Mouse (Mus musculus) intestine, postnatal 0 days (tissue): Measurements from ENCODE around the gene Gm10197. TPM values are rescaled to one million over a fixed set of nuclear protein-coding genes. Genes with fewer than 3 reads are reported as not detected.

Experiments
- ATAC-seq: fragments of 200-750 bp; cut with Nextera tagmentation; 2 replicates; pipeline ENCODE4 v1.8.0; 2017; ENCODE audit warnings: mild to moderate bottlenecking, moderate TSS enrichment, moderate library complexity
- H3K27ac ChIP-seq: fragments of 300-500 bp; sonication (generic); 2 replicates; pipeline ENCODE4 v1.5.1; 2014; ENCODE audit warnings: mild to moderate bottlenecking, low read depth, low read length, moderate library complexity
- H3K27me3 ChIP-seq: fragments of 300-500 bp; sonication (generic); replicated peaks from 2 replicates; pipeline ENCODE4 v1.6.1; 2014; ENCODE audit warnings: low read length, mixed read lengths; ENCODE audit not compliant: control insufficient read depth, insufficient read depth
- H3K36me3 ChIP-seq: fragments of 300-500 bp; sonication (generic); 2 replicates; pipeline ENCODE4 v1.6.1; 2014; ENCODE audit warnings: mild to moderate bottlenecking, moderate library complexity; ENCODE audit not compliant: control insufficient read depth, insufficient read depth
- H3K4me1 ChIP-seq: fragments of 300-500 bp; sonication (generic); replicated peaks from 2 replicates; pipeline ENCODE4 v1.6.1; 2014; ENCODE audit warnings: antibody characterized with exemption, low read length, mixed read lengths; ENCODE audit not compliant: control insufficient read depth, insufficient read depth
- H3K4me2 ChIP-seq: fragments of 300-500 bp; sonication (generic); replicated peaks from 2 replicates; pipeline ENCODE4 v1.6.1; 2014; ENCODE audit warnings: low read depth, mild to moderate bottlenecking, moderate library complexity
- H3K4me3 ChIP-seq: fragments of 300-500 bp; sonication (generic); 2 replicates; pipeline ENCODE4 v1.5.1; 2014; ENCODE audit warnings: low read depth, low read length
- H3K9ac ChIP-seq: fragments of 300-500 bp; sonication (generic); 2 replicates; pipeline ENCODE4 v1.6.1; 2014; ENCODE audit warnings: mild to moderate bottlenecking, low read depth, low read length
- H3K9me3 ChIP-seq: fragments of 300-500 bp; sonication (generic); 2 replicates; pipeline ENCODE4 v1.6.1; 2016; ENCODE audit warnings: mixed run types; ENCODE audit not compliant: control insufficient read depth
- CTCF ChIP-seq: sonication (generic); IDR thresholded peaks from 2 replicates; pipeline ENCODE4 v1.5.1; 2016; ENCODE audit warnings: low read depth, mild to moderate bottlenecking, control low read depth, antibody characterized with exemption, moderate library complexity
- WGBS: fragments of 180-500 bp; shearing (Covaris S2); extraction: QIAGEN DNeasy Blood & Tissue Kit; methylation state at CpG from one replicate; pipeline ENCODE4 v1.1.7; 2014; 5-methylcytosine and 5-hydroxymethylcytosine counted together
- polyA plus RNA-seq: library from polyadenylated mRNA; unstranded; fragments of >200 nt; fragmentation: Nextera tagmentation; extraction: Ambion mirVana; gene quantifications from 2 replicates; pipeline ENCODE4 v1.2.1, GENCODE M21; 2015

The Gm10197 gene
- polyA plus RNA-seq, 1 experiment from 2014 or later: not detected

DNA sequence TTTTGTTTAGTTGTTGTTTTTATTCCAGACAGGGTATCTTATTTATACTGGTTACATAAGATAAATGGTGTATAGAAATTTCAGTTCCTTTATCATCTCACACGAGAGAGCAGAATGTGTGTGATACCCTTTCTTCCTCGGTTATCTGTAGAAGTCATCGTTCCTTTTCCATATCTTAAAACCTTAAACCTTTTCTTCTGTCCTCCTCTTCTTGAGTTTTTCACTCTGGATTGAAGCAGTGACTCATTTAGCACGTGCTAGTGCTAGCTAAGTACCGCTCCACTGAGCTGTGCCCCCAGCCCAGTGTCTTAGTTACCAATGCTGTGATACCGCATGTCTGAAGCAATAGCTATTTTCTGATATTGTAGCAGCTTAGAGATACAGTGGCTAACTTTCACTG, 37.8 kb downstream of the Gm10197 start:
- H3K36me3 ChIP-seq: peaks cover 31% of the 10 kb centered on the region
- no peak overlapping the region for H3K4me2 ChIP-seq
- no peaks in the 10 kb centered on the region for H3K4me1 ChIP-seq
- no peak overlapping the region for H3K27ac ChIP-seq
- TF ChIP-seq CTCF: no peak
- no peaks in the 10 kb centered on the region for H3K9me3 ChIP-seq
- 84% methylated on average over 6 of the region's 6 CpGs for WGBS
- H3K27me3 ChIP-seq: no peaks in the 10 kb centered on the region
- ATAC-seq: no peak
- H3K9ac ChIP-seq: no peak overlapping the region
- no peak overlapping the region for H3K4me3 ChIP-seq

DNA sequence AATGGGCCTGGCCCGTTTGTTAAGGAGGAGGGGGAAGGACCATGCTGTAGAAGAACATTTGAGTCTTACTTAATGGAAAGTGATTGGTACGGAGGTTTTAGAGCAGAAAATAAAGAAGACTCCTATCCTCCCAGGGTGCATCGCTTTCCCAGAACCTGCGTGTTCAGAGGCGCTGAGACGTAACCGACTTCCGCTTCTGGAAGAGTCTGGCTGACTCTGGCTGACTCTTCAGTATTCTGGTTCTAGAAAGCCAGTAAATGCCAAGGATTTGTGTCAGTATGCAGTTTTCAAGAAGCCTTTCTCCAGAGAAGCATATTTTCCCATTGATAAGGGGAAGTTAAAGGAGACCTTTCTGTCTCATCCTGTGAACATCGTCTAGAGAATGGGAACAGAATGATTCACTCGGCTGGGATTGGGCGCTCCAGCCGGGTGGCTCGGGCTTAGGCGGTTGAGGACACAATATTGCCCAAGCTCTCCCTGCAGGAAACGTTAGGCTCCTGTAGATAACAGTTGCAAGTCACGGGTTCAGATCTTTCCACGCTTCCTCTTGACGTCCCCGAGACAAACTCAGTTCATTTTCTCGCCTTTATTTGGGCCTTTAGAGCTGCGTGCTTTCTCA, 39.6 kb downstream of the Gm10197 start:
- H3K4me1 ChIP-seq: no peaks in the 10 kb centered on the region
- no peak for ATAC-seq
- H3K36me3 ChIP-seq: peaks cover 20% of the 10 kb centered on the region
- 93% methylated on average over 21 of the region's 21 CpGs for WGBS
- no peak overlapping the region for H3K9ac ChIP-seq
- H3K4me3 ChIP-seq: no peak overlapping the region
- no peak for TF ChIP-seq CTCF
- H3K27ac ChIP-seq: no peak overlapping the region
- no peaks in the 10 kb centered on the region for H3K27me3 ChIP-seq
- no peak overlapping the region for H3K4me2 ChIP-seq
- no peaks in the 10 kb centered on the region for H3K9me3 ChIP-seq

DNA sequence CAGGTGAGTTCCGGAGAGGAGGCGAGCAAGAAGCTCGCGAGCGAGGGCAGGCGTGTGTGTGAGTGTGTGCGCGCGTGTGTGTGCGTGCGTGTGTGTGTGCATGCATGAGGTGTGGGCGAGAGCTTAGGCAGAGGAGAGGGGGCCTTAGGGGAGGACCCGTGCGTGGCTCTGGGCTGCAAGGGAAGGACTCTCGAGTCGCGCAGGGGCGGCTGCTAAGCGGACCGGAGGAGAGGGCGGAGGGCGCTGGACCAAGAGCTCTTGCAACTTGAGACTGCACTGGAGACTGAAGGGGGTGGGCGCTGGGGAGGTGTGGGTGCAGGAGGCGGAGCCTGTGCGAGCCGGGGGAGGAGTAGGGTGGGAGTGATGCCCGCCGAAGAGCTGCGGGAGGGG, 41.6 kb downstream of the Gm10197 start:
- under 1% methylated on average over 29 of the region's 29 CpGs for WGBS
- H3K4me3 ChIP-seq: peak overlapping the region; percentile 87
- peaks cover 20% of the 10 kb centered on the region for H3K36me3 ChIP-seq
- H3K4me2 ChIP-seq: peak overlapping the region; percentile 99
- peak overlapping the region; percentile 54 for H3K27ac ChIP-seq
- ATAC-seq: peak; percentile 26
- H3K4me1 ChIP-seq: no peaks in the 10 kb centered on the region
- peak overlapping the region; percentile 71 for H3K9ac ChIP-seq
- no peak for TF ChIP-seq CTCF
- H3K9me3 ChIP-seq: no peaks in the 10 kb centered on the region
- no peaks in the 10 kb centered on the region for H3K27me3 ChIP-seq

DNA sequence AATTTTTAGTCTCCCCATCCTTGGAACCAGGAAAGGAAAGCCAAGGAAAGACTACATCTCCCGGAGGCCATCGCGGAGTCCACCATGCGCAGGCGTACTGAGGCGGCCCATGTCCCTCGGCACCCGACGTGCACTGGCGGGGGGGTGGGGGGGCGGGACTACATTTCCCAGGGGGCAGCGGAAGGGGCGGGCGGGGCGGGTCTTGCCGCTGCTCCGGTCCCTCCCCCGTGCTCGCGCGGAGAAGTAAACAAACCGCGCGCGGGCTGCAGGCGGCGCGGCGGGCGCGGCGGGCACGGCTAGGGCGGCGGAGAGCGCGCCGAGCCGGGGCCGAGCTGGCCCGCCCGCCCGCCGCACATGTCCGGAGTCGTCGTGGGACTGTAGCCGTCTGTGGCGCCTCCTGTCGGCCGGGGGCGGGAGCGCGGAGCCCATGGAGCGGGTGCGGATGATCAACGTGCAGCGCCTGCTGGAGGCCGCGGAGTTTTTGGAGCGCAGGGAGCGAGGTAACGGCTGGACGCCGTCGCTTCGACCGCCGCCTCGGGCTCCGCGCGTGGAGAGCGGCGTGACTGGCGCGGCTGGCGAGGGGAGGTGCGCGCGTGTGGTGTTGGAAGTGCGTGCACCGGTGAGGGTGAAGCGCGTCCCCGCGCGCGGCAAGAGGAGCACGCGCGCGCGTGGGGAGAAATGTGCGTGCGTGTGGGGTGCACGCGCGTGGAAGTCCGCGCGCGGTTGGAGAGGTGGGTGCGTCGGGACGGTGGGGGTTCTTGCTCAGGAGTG, 42.2 kb downstream of the Gm10197 start:
- H3K27ac ChIP-seq: peak overlapping the region; percentile 54
- H3K4me1 ChIP-seq: 0 out of 2 replicates have a peak, but pooled peaks cover under 1% of the 10 kb centered on the region
- peak; percentile 90 for ATAC-seq
- peak; percentile 90 for TF ChIP-seq CTCF
- H3K4me3 ChIP-seq: peak overlapping the region; percentile 87
- peak overlapping the region; percentile 71 for H3K9ac ChIP-seq
- peak overlapping the region; percentile 99 for H3K4me2 ChIP-seq
- H3K27me3 ChIP-seq: no peaks in the 10 kb centered on the region
- WGBS: under 1% methylated on average over 103 of the region's 106 CpGs
- H3K36me3 ChIP-seq: peaks cover 20% of the 10 kb centered on the region
- no peaks in the 10 kb centered on the region for H3K9me3 ChIP-seq

DNA sequence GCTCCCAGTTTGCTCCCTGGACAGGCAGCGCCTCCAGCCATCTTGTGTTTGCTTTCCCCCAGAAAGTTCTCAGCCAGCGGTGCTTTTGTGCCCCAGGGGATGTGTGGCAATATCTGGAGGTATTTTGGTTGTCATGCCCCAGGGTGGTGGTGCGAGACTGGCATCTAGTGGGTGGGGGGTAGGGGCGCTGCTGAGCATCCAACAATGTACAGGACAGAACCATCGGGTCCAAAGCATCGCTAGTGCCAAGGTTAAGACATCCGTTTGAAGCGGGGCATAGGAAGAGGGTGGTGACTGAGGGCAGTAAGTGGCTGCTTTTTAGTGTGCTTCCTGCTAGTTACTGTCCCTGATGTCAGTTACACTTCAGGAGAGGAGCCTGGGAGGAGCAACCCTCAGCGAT, 43.5 kb downstream of the Gm10197 start:
- Histone ChIP-seq H3K4me1 (peaks cover 5% of the 10 kb centered on the region; the same call in 1 of the 2 replicates), H3K27me3 (no peaks in the 10 kb centered on the region), H3K36me3 (peaks cover 18% of the 10 kb centered on the region), H3K4me3 (no peak overlapping the region), H3K27ac (no peak overlapping the region), H3K9me3 (no peaks in the 10 kb centered on the region), H3K4me2 (no peak overlapping the region), H3K9ac (no peak overlapping the region)
- WGBS: 76% methylated on average over 9 of the region's 9 CpGs
- peak; percentile 38 for TF ChIP-seq CTCF
- no peak for ATAC-seq

DNA sequence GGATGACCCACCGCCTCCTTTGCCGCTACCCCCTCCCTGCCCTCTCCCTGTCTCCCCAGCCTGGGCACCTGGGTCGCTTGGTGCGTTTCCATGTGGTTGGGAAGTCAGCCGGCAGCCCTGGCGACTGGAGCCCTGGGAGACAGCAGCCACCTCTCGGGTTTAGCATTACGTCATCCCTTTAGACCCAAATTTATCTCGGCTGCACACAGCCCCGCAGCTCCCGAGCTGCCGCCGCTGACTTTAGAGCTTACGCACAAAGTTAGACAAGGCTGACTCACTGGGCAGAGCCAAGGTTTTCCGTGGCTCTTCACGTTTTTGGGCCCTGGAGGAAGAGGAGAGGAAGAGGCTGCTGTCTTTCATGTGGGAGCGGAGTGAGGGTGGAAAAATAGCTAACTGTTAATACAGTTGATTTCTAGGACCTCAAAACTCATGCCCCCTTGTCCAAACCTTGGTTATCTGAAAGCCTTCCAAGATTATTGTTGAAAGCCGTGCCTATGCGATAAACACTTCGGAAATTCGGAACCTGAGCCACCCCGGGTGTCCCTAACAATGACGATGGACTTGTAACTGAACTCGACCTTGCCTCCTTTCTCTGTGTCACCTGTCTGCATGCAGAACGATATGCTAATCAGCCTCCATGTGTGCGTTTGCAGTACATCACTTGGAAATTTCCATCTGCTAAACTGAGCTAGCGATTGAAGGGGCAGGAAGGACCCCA, 45.8 kb downstream of the Gm10197 start:
- H3K4me2 ChIP-seq: peak overlapping the region; percentile 63
- TF ChIP-seq CTCF: no peak
- peaks cover 15% of the 10 kb centered on the region for H3K4me1 ChIP-seq
- 27% methylated on average over 27 of the region's 27 CpGs for WGBS
- H3K9ac ChIP-seq: no peak overlapping the region; the same call in 1 of the 2 replicates
- H3K27me3 ChIP-seq: no peaks in the 10 kb centered on the region
- no peak for ATAC-seq
- peak overlapping the region; percentile 18 for H3K4me3 ChIP-seq
- H3K9me3 ChIP-seq: no peaks in the 10 kb centered on the region
- H3K36me3 ChIP-seq: no peaks in the 10 kb centered on the region; the same call in 1 of the 2 replicates
- H3K27ac ChIP-seq: peak overlapping the region; percentile 46; the same call in 1 of the 2 replicates
